Mouse (Mus musculus) ES-CJ7 (cell line): ENCODE data around the gene Col6a6.
A peak's percentile ranks its signal among the peaks of the same experiment; 100 is the strongest.

Experiments
- DNase-seq: peaks from one replicate; pipeline ENCODE4 v3.0.0; 2011; ENCODE audit warnings: low read depth, low spot score

Gene Col6a6

GRCm38 (mm10) chr9:105801463-105801862 is 26.5 kb downstream of the Col6a6 start:
- DNase-seq = no peak

GRCm38 (mm10) chr9:105800286-105800685 is 27.7 kb downstream of the Col6a6 start:
- DNase-seq = no peak

- no peak for DNase-seq
These were observed 31.8 kb downstream of the Col6a6 start for GRCm38 (mm10) chr9:105796137-105796536.

GRCm38 (mm10) chr9:105794965-105795364 is 33.0 kb downstream of the Col6a6 start:
- no peak for DNase-seq

GRCm38 (mm10) chr9:105791810-105792209 is 36.1 kb downstream of the Col6a6 start:
- DNase-seq = no peak

GRCm38 (mm10) chr9:105788203-105788602 is 39.8 kb downstream of the Col6a6 start:
- DNase-seq = no peak

- no peak for DNase-seq
These were observed 40.2 kb downstream of the Col6a6 start for GRCm38 (mm10) chr9:105787800-105788199.

GRCm38 (mm10) chr9:105784026-105784425 is 43.9 kb downstream of the Col6a6 start:
- DNase-seq = no peak

GRCm38 (mm10) chr9:105780696-105781095 is 47.3 kb downstream of the Col6a6 start:
- no peak for DNase-seq

- DNase-seq = no peak
These were observed 49.2 kb downstream of the Col6a6 start for GRCm38 (mm10) chr9:105778741-105779140.

GRCm38 (mm10) chr9:105774878-105775277 is 53.1 kb downstream of the Col6a6 start:
- DNase-seq = no peak

GRCm38 (mm10) chr9:105774321-105774720 is 53.6 kb downstream of the Col6a6 start:
- DNase-seq = peak; percentile 4

GRCm38 (mm10) chr9:105771380-105771779 is 56.6 kb downstream of the Col6a6 start:
- no peak for DNase-seq

GRCm38 (mm10) chr9:105770690-105771089 is 57.3 kb downstream of the Col6a6 start:
- DNase-seq = no peak

- no peak for DNase-seq
These were observed 62.1 kb downstream of the Col6a6 start for GRCm38 (mm10) chr9:105765891-105766290.

- DNase-seq = no peak
These were observed 63.3 kb downstream of the Col6a6 start for GRCm38 (mm10) chr9:105764681-105765080.

GRCm38 (mm10) chr9:105764127-105764526 is 63.8 kb downstream of the Col6a6 start:
- DNase-seq = no peak

GRCm38 (mm10) chr9:105763625-105764024 is 64.3 kb downstream of the Col6a6 start:
- no peak for DNase-seq

- DNase-seq = no peak
These were observed 65.7 kb downstream of the Col6a6 start for GRCm38 (mm10) chr9:105762274-105762673.

GRCm38 (mm10) chr9:105758861-105759260 is 69.1 kb downstream of the Col6a6 start:
- DNase-seq = no peak

- no peak for DNase-seq
These were observed 69.7 kb downstream of the Col6a6 start for GRCm38 (mm10) chr9:105758173-105758765.

- no peak for DNase-seq
These were observed 73.7 kb downstream of the Col6a6 start for GRCm38 (mm10) chr9:105754256-105754655.

GRCm38 (mm10) chr9:105745861-105746260 is 82.1 kb downstream of the Col6a6 start:
- no peak for DNase-seq

- DNase-seq = no peak
These were observed 87.5 kb downstream of the Col6a6 start for GRCm38 (mm10) chr9:105740413-105740812.
